Mouse (Mus musculus) neural tube, embryonic 13.5 days (tissue): ENCODE results near the gene Ap3b2. TPM values are rescaled to one million over a fixed set of nuclear protein-coding genes. Genes with fewer than 3 reads are reported as not detected.
A peak's percentile ranks its signal among the peaks of the same experiment; 100 is the strongest.

Experiments
- ATAC-seq: fragments of 200-750 bp; cut with Nextera tagmentation; 2 replicates; pipeline ENCODE4 v1.8.0; 2017; ENCODE audit warnings: low read depth, mild to moderate bottlenecking, moderate TSS enrichment, moderate library complexity
- H3K27ac ChIP-seq: fragments of 300-500 bp; sonication (generic); replicated peaks from 2 replicates; pipeline ENCODE4 v1.5.1; 2015; ENCODE audit warnings: moderate library complexity, mild to moderate bottlenecking, inconsistent platforms
- H3K27me3 ChIP-seq: fragments of 300-500 bp; sonication (generic); 2 replicates; pipeline ENCODE4 v1.6.1; 2015; ENCODE audit warnings: mild to moderate bottlenecking, inconsistent platforms
- H3K36me3 ChIP-seq: fragments of 300-500 bp; sonication (generic); 2 replicates; pipeline ENCODE4 v1.6.1; 2015; ENCODE audit warnings: mild to moderate bottlenecking, inconsistent platforms
- H3K4me1 ChIP-seq: fragments of 300-500 bp; sonication (generic); replicated peaks from 2 replicates; pipeline ENCODE4 v1.6.1; 2015; ENCODE audit warnings: inconsistent platforms
- H3K4me2 ChIP-seq: fragments of 300-500 bp; sonication (generic); 2 replicates; pipeline ENCODE4 v1.6.1; 2015; ENCODE audit warnings: inconsistent platforms, mild to moderate bottlenecking, moderate library complexity
- H3K4me3 ChIP-seq: fragments of 300-500 bp; sonication (generic); 2 replicates; pipeline ENCODE4 v1.5.1; 2015; ENCODE audit warnings: mild to moderate bottlenecking, inconsistent platforms
- H3K9ac ChIP-seq: fragments of 300-500 bp; sonication (generic); 2 replicates; pipeline ENCODE4 v1.6.1; 2015; ENCODE audit warnings: moderate library complexity, mild to moderate bottlenecking, inconsistent platforms
- H3K9me3 ChIP-seq: fragments of 300-500 bp; sonication (generic); 2 replicates; pipeline ENCODE4 v1.6.1; 2016; ENCODE audit warnings: inconsistent platforms
- WGBS: fragments of 180-500 bp; shearing (Covaris S2); methylation state at CpG from one replicate; pipeline ENCODE4 v1.1.7; 2015; 5-methylcytosine and 5-hydroxymethylcytosine counted together
- polyA plus RNA-seq: library from polyadenylated mRNA; unstranded; fragments of >200 nt; fragmentation: Nextera tagmentation; extraction: Ambion mirVana; gene quantifications from 2 replicates; pipeline ENCODE4 v1.2.1, GENCODE M21; 2015

Ap3b2 gene
- 127 and 131 TPM in 2 replicates for polyA plus RNA-seq

- H3K36me3 ChIP-seq, result no peaks in the 10 kb centered on the region
- H3K27me3 ChIP-seq, result peaks cover 4% of the 10 kb centered on the region; the same call in 1 of the 2 replicates
- peaks cover 37% of the 10 kb centered on the region for H3K4me1 ChIP-seq
- peak within 1 kb of the TSS; percentile 99 for H3K27ac ChIP-seq
- peak within 1 kb of the TSS; percentile 95 for H3K9ac ChIP-seq
- ATAC-seq, result peak; percentile 96
- H3K4me3 ChIP-seq, result peak within 1 kb of the TSS; percentile 82
- no peaks in the 10 kb centered on the region for H3K9me3 ChIP-seq
- peak within 1 kb of the TSS; percentile 74 for H3K4me2 ChIP-seq
- under 1% methylated on average over 57 of the region's 57 CpGs for WGBS
These were observed at the start of gene Ap3b2 for GRCm38 (mm10) chr7:81493331-81494021. Gene Ap3b2, minus strand, starts transcription at chr7:81493925.

- Histone ChIP-seq H3K9me3 (no peaks in the 10 kb centered on the region), H3K4me2 (no peak overlapping the region), H3K4me1 (peaks cover 17% of the 10 kb centered on the region; the same call in 1 of the 2 replicates), H3K4me3 (no peak overlapping the region), H3K27me3 (no peaks in the 10 kb centered on the region), H3K36me3 (no peaks in the 10 kb centered on the region), H3K27ac (no peak overlapping the region), H3K9ac (no peak overlapping the region)
- ATAC-seq, result no peak
- 86% methylated on average over 8 of the region's 8 CpGs for WGBS
These were observed 49.2 kb upstream of the Ap3b2 start for GRCm38 (mm10) chr7:81542934-81543333.

- no peak overlapping the region for H3K9ac ChIP-seq
- H3K4me3 ChIP-seq, result no peak overlapping the region
- no peak for ATAC-seq
- no peaks in the 10 kb centered on the region for H3K36me3 ChIP-seq
- H3K4me2 ChIP-seq, result no peak overlapping the region
- no peaks in the 10 kb centered on the region for H3K9me3 ChIP-seq
- H3K27ac ChIP-seq, result no peak overlapping the region
- 88% methylated on average over 7 of the region's 7 CpGs for WGBS
- peaks cover 17% of the 10 kb centered on the region; the same call in 1 of the 2 replicates for H3K4me1 ChIP-seq
- H3K27me3 ChIP-seq, result no peaks in the 10 kb centered on the region
These were observed 48.3 kb upstream of the Ap3b2 start for GRCm38 (mm10) chr7:81541924-81542524.

DNA sequence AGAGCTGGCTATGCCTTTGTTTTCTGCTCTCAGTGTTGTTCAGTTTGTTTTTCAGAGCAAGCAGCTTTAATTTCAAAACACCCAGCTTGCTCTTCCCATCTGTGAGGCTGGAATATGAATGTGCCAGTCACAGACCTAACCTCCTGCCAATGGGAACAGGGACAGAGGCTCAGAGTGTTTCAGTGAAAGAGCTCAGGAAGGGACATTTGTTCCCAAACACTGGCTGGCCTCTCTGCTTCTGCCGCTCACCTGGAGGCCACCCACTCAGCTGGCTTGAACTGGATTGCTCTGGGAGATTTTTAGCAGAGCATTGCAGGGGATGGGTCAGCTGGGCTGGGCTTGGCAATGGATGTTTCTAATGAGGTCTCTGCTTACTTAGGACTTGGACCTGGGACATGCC lies 47.3 kb upstream of the Ap3b2 start:
- no peak overlapping the region for H3K4me2 ChIP-seq
- WGBS, result 76% methylated on average over 1 of the region's 1 CpGs
- ATAC-seq, result no peak
- H3K9ac ChIP-seq, result no peak overlapping the region
- H3K27ac ChIP-seq, result no peak overlapping the region
- no peaks in the 10 kb centered on the region for H3K9me3 ChIP-seq
- 0 out of 2 replicates have a peak, but pooled peaks cover 4% of the 10 kb centered on the region for H3K36me3 ChIP-seq
- H3K4me1 ChIP-seq, result peaks cover 17% of the 10 kb centered on the region; the same call in 1 of the 2 replicates
- no peaks in the 10 kb centered on the region for H3K27me3 ChIP-seq
- H3K4me3 ChIP-seq, result no peak overlapping the region

- H3K27ac ChIP-seq, result no peak overlapping the region
- peaks cover 17% of the 10 kb centered on the region; the same call in 1 of the 2 replicates for H3K4me1 ChIP-seq
- H3K9ac ChIP-seq, result no peak overlapping the region
- ATAC-seq, result no peak
- H3K4me3 ChIP-seq, result no peak overlapping the region
- H3K27me3 ChIP-seq, result no peaks in the 10 kb centered on the region
- WGBS, result 8% methylated on average over 2 of the region's 2 CpGs
- H3K4me2 ChIP-seq, result no peak overlapping the region
- H3K36me3 ChIP-seq, result peaks cover 17% of the 10 kb centered on the region
- no peaks in the 10 kb centered on the region for H3K9me3 ChIP-seq
These were observed 45.8 kb upstream of the Ap3b2 start for GRCm38 (mm10) chr7:81539565-81539964.

DNA sequence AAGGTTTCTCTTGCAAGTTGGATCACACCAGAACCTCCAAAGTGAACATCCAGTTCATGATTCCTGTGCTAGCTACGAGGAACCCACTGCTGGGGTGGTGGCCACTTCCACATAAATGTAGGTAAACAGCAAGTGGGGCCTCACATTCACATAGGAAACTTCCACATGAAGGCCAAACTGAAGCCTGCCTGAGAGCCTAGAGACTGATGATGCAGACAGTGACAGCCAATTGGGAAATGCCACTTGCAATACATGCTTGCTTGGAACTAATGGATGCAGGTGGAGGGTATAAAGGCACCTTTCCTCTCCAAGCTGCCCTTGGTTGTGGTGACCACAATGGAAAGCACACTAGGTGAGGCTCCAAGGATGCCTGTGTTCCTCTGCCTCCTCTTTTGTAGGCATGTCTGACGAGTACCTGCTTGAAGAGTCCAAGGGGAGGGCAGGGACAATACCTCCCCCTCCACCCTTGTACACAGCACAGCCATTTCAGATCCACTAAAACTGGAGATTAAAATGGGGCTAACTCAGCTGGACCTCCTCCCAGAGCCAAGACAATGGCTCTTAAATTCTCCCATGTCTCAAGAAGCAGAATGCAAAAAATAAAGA lies 44.4 kb upstream of the Ap3b2 start:
- H3K4me3 ChIP-seq, result no peak overlapping the region
- peaks cover 31% of the 10 kb centered on the region for H3K36me3 ChIP-seq
- 74% methylated on average over 2 of the region's 2 CpGs for WGBS
- no peaks in the 10 kb centered on the region for H3K27me3 ChIP-seq
- peaks cover 17% of the 10 kb centered on the region; the same call in 1 of the 2 replicates for H3K4me1 ChIP-seq
- peaks cover 4% of the 10 kb centered on the region; the same call in 1 of the 2 replicates for H3K9me3 ChIP-seq
- no peak overlapping the region for H3K9ac ChIP-seq
- ATAC-seq, result no peak
- H3K4me2 ChIP-seq, result no peak overlapping the region
- H3K27ac ChIP-seq, result no peak overlapping the region

- Histone ChIP-seq H3K4me3 (no peak overlapping the region), H3K4me1 (peaks cover 17% of the 10 kb centered on the region; the same call in 1 of the 2 replicates), H3K9ac (no peak overlapping the region), H3K36me3 (peaks cover 48% of the 10 kb centered on the region), H3K4me2 (no peak overlapping the region), H3K27me3 (no peaks in the 10 kb centered on the region), H3K27ac (no peak overlapping the region), H3K9me3 (peaks cover 4% of the 10 kb centered on the region; the same call in 1 of the 2 replicates)
- no peak for ATAC-seq
- WGBS, result 95% methylated on average over 4 of the region's 4 CpGs
These were observed 42.8 kb upstream of the Ap3b2 start for GRCm38 (mm10) chr7:81536478-81536877.

DNA sequence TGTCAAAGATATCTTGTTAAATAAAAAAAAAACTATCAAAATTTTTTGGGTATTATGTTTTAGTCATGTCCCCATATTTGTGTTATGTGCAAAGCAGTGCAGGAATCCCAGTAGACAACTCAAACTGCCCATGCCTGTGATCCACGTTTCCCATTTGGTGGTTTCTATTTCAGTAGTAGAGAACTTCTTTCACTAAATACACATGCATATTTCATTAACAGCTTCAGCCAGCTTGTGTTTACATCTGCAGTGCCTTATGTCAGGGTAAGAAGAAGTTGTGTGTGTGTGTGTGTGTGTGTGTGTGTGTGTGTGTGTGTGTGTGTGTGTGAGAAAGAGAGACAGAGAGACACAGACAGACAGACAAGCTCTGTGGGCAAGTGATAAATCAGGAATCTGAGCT lies 37.7 kb upstream of the Ap3b2 start:
- Histone ChIP-seq H3K27ac (no peak overlapping the region), H3K27me3 (no peaks in the 10 kb centered on the region), H3K4me3 (no peak overlapping the region), H3K9ac (no peak overlapping the region), H3K36me3 (peaks cover 88% of the 10 kb centered on the region), H3K9me3 (peaks cover 4% of the 10 kb centered on the region; the same call in 1 of the 2 replicates), H3K4me2 (no peak overlapping the region), H3K4me1 (no peaks in the 10 kb centered on the region)
- ATAC-seq, result no peak
- WGBS, result 86% methylated on average over 1 of the region's 1 CpGs

DNA sequence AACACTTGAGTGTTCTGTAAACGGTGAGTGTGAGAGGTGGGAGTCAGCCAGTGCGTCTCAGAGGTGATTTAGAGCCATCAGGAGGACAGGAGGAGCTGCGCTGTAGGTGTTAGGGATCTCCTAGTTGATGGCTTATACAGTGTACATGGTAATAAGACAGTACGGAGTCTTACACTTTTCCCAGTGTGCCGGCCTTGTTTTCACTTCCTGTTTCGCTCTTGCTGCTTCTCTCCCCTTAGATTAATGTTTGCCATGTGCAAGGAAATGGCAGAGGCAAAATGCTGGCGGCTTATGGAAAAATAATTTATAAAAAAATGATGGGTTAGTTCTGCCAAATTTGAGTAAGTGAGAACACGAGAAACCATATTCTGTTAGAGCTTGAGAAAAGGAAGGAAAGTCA lies 35.2 kb upstream of the Ap3b2 start:
- WGBS, result 95% methylated on average over 8 of the region's 8 CpGs
- H3K4me1 ChIP-seq, result peaks cover 16% of the 10 kb centered on the region
- H3K9ac ChIP-seq, result no peak overlapping the region
- H3K27ac ChIP-seq, result no peak overlapping the region
- H3K36me3 ChIP-seq, result peaks cover 82% of the 10 kb centered on the region
- ATAC-seq, result no peak
- H3K4me3 ChIP-seq, result no peak overlapping the region
- H3K4me2 ChIP-seq, result no peak overlapping the region
- H3K9me3 ChIP-seq, result peaks cover 2% of the 10 kb centered on the region; the same call in 1 of the 2 replicates
- no peaks in the 10 kb centered on the region for H3K27me3 ChIP-seq

DNA sequence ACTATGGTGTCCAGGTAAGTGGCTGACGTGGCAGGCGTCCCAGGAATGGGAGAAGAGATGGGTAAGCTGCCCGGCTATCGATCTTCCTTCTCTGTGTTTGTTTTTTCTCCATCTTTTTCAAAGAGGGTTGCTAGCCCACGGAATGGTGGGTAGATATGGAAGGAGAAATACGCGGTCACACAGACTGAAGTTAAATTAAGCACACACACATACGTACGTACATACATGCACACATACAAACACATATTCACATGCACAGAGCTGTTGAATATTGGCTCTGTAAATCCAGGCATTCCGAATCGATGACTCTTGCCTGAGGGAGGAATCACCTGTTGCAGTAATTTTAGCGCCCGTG lies 29.9 kb upstream of the Ap3b2 start:
- peaks cover 24% of the 10 kb centered on the region for H3K4me1 ChIP-seq
- H3K27ac ChIP-seq, result peak overlapping the region; percentile 95
- peaks cover 31% of the 10 kb centered on the region for H3K36me3 ChIP-seq
- H3K4me2 ChIP-seq, result peak overlapping the region; percentile 87
- peak overlapping the region; percentile 77 for H3K9ac ChIP-seq
- H3K9me3 ChIP-seq, result no peaks in the 10 kb centered on the region
- no peaks in the 10 kb centered on the region for H3K27me3 ChIP-seq
- no peak; the same call in 1 of the 2 replicates for ATAC-seq
- 12% methylated on average over 13 of the region's 13 CpGs for WGBS
- H3K4me3 ChIP-seq, result peak overlapping the region; percentile 70

- peak overlapping the region; percentile 87 for H3K4me2 ChIP-seq
- ATAC-seq, result peak; percentile 98
- peak overlapping the region; percentile 70 for H3K4me3 ChIP-seq
- H3K9me3 ChIP-seq, result no peaks in the 10 kb centered on the region
- WGBS, result under 1% methylated on average over 31 of the region's 31 CpGs
- peaks cover 24% of the 10 kb centered on the region for H3K4me1 ChIP-seq
- peak overlapping the region; percentile 95 for H3K27ac ChIP-seq
- H3K9ac ChIP-seq, result peak overlapping the region; percentile 77
- peaks cover 27% of the 10 kb centered on the region for H3K36me3 ChIP-seq
- H3K27me3 ChIP-seq, result no peaks in the 10 kb centered on the region
These were observed 29.4 kb upstream of the Ap3b2 start for GRCm38 (mm10) chr7:81523008-81523662.
